Mouse (Mus musculus): ENCODE data around the gene Atp8b5.

DNA sequence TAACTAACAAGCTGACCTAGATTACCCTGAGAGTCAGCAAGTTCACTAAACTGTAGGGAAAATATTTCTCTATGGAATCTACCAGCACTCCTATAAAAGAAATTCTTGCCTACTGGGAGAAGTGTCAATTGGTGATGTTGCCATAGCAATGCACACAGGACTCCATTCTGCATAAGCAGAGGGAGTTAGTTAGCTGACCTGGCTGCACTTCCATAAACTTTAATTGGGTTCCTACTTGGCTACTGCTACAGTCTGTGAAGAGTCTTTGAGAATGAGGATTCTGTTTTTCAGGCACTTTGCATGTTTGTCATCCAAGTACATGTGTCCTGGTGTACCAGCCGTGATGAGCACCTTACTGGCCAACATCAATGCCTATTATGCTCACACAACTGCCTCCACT, 26.2 kb upstream of the Atp8b5 start:
- TF ChIP-seq CTCF (IDR thresholded peaks at IDR 0.05; ENCODE audit: extremely low read depth, insufficient read length, insufficient replicate concordance, low read depth, low read length) (no peak), POLR2A (IDR thresholded peaks at IDR 0.05; ENCODE audit: low read depth, low read length) (no peak)
